Mouse (Mus musculus): ENCODE results near the gene Rev3l. TPM values are rescaled to one million over a fixed set of nuclear protein-coding genes. Genes with fewer than 3 reads are reported as not detected.
"Not testable (repeated sequence)": the region's sequence is repeated elsewhere in the genome, so short reads cannot be mapped to it uniquely, and the experiment has no call there.

Rev3l gene
- total RNA-seq, 2 experiments from 2014 or later = 70.6 to 71.0 TPM

DNA sequence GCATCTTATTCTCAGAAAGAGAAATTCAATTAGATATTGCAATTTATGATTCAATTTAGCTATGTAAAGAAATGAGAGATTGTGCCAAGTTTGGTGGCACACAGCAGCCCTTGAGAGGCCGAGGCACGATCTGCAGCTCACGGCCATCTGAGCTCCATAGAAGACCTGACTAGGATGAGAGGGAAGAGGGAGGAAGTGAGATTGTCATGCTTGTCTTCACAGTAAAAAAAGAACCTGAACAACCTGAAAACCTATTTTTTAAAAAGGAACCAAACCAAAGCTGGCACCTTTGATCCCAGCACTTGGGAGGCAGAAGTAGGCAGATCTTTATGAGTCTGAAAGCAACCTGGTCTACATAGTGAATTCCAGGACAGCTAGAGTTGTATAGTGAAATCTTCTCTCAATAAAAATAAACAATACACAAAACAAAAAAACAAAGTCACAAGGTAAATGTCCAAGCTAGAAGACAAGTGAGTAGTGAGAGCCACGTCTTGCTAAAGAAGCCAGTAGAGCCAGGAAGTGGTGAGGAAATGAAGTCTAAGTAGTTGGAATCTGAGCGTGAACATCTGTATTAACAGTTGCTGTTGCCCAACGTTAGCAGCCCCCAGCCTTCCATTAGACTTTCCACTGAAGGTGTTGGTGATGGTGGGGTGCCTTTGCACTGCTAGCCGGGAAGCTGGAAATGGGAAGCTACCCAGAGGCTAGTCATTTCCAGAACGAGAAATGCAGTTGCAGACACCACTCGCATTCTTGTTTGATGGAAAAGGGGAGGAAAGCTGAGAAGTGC, 42.2 kb downstream of the Rev3l start:
- intact Hi-C loops (cut with DNase I) = no loop called here
- no peak for DNase-seq (ENCODE audit: extremely low spot score in 1 of 2, low spot score in 2 of 2)

DNA sequence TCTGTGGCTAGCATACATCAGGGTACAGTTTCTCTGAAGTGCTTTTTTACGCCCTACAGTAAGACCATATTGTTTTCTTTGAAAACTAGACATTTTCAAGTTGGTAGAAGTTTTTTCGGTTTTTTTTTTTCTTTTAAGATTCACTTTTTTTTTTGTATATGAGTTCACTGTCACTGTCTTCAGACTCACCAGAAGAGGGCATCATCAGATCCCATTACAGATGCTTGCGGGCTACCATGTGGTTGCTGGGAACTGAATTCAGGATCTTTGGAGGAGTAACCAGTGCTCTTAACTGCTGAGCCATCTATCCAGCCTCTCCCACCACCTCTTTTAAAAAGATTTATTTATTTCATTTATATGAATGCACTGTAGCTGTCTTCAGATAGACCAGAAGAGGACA, 45.0 kb downstream of the Rev3l start:
- intact Hi-C loops (cut with DNase I) = no loop called here
- DNase-seq (ENCODE audit: extremely low spot score in 1 of 2, low spot score in 2 of 2) = no peak

DNA sequence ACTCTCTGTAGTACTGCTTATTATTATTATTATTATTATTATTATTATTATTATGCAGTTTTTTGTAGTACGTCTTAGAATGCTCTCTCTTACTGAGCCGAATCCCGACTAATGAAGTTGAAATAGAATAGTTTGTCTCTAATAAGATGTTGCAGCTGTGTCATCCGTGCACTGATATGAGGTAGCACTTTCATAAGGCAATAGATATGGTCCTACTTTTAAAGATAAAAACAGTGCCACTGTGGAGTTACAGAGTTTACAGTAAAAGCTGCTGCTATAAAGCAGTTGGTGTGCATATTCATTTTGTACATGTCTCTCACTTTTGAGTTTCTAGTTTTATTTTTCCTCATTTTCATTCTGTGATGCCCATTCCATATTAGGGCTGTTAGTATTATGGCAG, 46.4 kb downstream of the Rev3l start:
- no peak for DNase-seq (ENCODE audit: extremely low spot score in 1 of 2, low spot score in 2 of 2)
- intact Hi-C loops (cut with DNase I) = no loop called here

DNA sequence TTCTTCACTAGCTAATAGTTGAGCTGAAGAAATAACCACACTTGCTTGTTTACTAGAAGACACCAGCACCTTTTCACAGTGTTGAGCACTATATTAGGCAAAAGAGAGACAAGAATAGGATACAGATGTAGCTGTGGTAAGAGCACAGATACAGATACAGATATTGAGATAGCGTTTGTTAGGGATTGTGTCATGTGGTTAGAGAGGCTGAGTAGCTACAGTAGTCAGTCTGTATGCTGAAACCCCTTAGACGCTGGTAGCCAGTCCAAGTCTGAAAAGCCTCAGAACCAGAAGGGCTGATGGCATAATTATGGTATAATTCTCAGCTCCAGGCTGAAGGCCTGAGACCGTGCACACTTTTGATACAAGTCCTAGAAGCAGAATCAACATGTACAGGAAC, 53.3 kb downstream of the Rev3l start:
- intact Hi-C loops (cut with DNase I) = no loop called here
- DNase-seq (ENCODE audit: extremely low spot score in 1 of 2, low spot score in 2 of 2) = no peak

DNA sequence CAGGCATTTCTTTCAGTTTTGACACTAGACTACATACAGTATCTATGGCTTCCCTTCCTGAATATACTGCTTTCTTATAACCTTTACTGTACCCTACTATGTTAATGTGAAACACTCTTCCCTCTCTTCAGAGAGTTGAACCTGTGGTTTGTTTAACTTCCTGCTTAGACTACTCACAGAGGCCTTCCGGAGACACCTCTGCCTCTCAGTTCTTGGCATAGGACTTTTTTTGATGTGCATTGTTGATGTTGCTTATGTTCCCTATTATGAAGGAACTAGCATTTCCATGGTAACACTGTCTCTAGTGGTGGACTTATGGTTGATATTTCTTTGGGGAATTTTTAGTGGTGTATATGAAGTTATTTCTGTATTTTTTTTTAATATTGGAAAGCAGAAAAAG, 61.4 kb downstream of the Rev3l start:
- intact Hi-C loops (cut with DNase I) = no loop called here
- DNase-seq (ENCODE audit: extremely low spot score in 1 of 2, low spot score in 2 of 2) = no peak

DNA sequence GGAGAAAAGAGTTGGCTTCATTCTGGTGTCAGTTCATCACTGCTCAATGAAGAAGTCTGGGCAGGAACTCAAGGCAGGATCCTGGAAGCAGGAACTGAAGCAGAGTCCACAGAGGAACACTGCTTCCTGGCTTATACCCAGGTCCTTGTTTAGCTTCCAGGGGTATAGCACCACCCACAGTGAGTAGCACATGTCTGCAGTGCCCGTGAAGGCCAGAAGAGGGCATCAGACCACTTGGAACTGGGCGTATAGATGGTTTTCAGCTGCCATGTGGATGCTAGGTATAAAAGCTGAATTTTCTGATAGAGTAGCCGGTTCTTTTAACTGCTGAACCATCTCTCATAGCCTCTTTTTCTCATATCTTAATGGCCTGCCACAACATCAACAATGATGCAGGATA, 79.6 kb downstream of the Rev3l start:
- peak in 1 of 2 experiments; percentile 36 for DNase-seq (ENCODE audit: extremely low spot score in 1 of 2, low spot score in 2 of 2)
- intact Hi-C loops (cut with DNase I) = loop anchor here (5.0 kb wide), 1 partner anchor 36 kb away; no protein-coding TSS in a partner anchor

DNA sequence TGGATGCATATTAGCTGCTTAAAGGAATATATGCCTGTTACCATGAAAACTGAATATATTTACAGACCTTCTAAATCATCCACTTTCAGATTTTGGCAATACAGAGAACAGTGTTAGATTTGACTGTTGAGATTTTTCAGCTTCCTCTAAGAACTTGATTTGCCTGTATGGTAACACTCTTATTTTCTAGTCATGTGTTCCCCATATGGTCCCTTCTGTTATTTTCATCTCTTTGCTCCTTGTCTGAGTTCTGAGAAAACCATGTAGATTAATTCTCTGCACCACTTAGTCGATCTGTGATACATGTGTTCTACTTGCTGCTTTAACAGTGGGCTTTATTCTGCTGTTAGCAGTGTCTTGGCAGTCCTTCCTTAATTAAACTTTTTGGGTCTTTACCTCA, 110.7 kb downstream of the Rev3l start:
- no peak for DNase-seq (ENCODE audit: extremely low spot score in 1 of 2, low spot score in 2 of 2)
- intact Hi-C loops (cut with DNase I) = no loop called here

DNA sequence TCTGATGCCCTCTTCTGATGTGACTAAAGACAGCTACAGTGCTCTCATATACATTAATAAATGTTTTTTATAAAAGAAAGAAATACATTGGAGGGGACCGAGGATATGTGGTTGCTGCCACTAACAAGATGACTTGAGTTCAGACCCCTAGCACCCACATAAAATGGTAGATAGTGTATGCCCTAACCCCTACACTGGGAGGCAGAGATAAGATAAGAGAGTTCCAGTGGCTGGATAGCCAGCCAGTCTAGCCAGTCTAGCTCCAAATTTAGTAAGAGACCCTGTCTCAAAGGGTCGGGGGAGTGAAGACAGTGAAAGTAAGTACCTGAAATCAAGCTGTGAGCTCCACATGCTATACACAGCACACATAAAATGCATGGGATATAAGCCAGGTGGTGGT, 133.6 kb downstream of the Rev3l start:
- intact Hi-C loops (cut with DNase I) = no loop called here

DNA sequence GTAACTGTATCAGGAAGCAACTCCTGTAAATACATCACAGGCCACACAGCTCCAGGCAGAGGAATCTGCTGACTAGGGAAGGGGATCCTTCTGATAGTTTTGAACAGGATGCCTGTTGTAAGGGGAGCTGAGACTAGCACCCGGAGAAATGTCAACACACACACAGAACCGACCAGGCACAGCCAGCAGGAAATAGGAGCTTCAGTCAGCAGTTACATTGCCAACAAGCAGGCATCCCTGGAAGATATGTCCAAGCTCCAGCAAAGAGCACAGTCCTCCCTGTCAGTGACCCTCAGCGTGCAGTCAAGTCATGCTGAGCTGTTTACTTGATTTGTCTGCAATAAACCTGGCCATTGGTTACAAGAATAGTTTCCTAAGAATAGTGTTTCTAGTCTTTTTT, 156.7 kb downstream of the Rev3l start:
- DNase-seq (ENCODE audit: extremely low spot score in 1 of 2, low spot score in 2 of 2) = no peak
- intact Hi-C loops (cut with DNase I) = no loop called here

More for the DNA sequence above, 133.6 kb downstream of the Rev3l start:
- DNase-seq (ENCODE audit: extremely low spot score in 1 of 2, low spot score in 2 of 2) = no peak

DNA sequence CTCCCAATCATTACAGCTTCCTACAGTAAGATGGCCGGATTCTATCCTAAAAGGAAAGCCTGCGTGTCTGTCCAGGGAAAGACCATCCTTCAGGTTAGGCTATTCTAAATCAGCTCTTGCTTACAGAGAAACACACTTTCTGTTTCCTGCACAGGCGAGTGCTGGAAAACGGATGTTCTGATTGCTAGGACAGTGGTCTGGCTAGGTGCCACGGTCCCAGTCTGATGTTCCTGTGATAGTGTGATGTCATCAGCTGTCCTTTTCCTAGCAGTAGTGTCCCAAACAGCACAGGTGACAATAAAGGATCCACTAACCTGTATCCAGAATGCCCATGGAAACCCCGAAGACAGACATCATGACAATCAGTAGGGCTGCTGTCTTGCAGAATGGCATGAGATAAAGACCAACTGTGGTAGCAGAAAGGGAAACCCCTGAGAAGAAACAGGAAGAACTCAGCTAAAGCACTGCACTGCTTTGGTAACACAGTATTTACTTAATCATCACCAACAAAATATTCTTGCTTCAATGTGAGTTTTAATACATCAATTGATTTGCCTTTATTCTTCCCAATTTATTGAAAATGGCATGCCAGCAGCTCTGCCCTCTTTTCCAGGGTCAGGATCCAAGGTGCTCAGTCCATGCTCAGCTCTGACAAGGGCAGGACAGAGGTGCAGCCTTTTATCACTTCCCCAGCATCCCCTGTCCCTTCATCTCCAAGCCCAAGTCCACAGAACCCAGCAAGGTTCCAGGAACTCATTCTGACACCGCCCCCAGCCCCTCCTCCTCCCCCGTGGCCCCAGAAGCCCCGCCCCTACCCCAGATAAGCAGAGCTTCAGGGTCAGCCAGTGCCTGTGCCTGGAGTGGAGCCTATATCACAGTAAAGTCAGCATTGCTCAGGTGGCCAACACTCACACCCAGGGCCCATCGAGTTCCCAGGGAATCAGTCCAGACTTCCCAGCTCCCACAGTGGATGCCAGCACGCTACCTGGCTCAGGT, 162.1 kb downstream of the Rev3l start:
- DNase-seq (ENCODE audit: extremely low spot score in 1 of 2, low spot score in 2 of 2) = no peak
- intact Hi-C loops (cut with DNase I) = no loop called here

DNA sequence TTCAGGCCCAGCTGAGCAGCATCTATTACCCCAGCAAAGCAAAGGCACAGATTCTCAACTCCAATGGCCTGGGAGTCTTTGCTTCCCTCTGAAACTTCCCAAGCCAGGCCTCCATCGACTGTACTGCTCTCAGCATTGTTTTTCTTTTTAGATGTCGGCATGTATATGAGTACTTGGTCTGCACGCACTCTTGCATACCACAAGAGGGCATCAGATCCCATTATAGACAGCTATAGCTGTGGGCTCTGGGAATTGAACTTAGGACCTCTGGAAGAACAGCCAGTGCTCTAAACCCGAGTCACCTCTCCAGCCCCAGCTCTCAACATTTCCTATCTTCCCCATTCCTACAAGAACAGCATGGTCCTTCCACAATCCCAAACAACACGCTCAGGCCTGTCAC, 164.6 kb downstream of the Rev3l start:
- intact Hi-C loops (cut with DNase I) = no loop called here
- DNase-seq (ENCODE audit: extremely low spot score in 1 of 2, low spot score in 2 of 2) = no peak

DNA sequence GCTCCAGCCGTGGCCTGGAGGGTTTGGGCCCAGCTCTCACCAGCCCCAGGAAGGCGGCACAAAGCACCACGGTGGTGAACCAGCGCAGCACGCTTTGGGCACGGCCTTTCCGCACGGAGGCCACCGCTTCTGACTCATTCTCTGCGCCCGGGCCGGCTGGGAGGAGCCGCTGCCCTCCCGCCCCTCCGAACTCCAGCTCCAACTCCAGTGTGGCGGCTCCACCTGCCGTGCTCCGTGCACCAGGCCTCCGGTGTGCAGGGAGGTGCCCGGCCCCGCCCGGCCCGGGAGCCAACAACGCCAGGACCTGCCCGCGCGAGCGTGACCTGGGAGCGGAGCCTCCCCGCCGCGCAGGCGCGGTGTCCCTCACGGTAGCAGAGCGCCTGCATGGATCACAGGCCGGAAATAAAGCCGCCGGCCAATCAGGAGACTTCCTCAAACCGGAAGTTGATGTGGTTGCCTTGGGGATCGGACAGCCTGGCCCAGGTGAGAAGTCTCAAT, 167.0 kb downstream of the Rev3l start, which contains the start of gene Mfsd4b4:
Gene Mfsd4b4 (minus strand): TSS at position 365 of the 498 bp plus-strand sequence.
- DNase-seq (ENCODE audit: extremely low spot score in 1 of 2, low spot score in 2 of 2) = peak; percentile 78 to 90
- intact Hi-C loops (cut with DNase I) = no loop called here

DNA sequence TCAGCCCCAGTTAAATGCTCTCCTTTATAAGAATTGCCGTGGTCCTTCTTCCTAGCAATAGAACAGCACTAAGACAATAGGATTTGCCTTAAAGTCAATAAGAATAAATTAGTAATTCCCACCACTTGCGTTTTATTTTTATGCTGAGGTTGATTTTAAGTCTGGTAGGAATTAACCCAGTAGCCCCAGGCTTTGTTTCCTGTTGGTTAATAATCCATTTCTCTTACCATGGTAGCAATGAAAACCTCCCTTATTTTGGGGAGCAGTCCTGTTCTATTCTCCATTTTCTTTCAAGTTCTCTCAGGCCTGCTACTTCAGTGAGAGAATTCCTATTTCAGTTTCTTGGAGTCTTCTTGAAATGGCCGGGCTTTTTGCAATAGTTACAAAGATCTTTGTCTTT, 172.3 kb downstream of the Rev3l start:
- intact Hi-C loops (cut with DNase I) = no loop called here

DNA sequence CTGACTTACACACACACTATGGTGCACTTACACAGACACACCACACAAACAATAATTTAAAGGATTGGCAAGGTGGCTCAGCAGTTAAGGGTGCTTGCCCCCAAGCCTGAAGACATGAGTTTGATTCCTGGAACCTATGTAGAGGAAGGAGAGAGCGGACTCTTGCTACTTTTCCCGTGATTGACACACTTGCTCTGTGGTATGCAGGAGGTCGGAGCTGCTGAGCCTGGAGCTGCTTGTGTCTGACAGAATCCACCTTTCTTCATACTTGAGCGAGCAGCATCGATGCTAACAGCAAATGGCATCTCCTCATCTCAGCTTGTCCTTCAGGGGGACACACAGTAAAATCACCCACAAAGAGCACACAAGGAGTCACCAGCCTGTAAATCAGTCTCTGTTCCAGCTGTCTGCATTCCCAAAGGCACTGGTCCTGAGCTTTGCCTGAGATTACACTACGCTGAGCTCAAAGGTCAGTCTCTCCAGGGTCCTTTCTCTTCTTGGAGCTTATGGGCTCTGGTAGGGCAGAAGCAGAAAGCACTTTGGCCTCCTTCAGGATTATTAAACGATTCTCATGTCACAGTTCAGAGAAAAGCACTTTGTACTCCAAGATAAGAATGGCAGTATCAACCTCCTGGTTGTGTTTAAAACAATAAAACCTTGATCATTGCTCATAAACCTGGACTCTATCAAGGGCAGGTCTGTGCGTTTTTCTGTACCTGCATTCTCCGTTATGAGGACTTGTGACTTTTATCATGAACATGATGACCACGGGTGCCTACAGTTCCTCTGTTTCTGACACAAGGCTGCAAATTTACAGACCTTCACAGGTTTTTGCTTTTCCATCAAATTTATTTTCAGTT, 175.1 kb downstream of the Rev3l start:
- no peak for DNase-seq (ENCODE audit: extremely low spot score in 1 of 2, low spot score in 2 of 2)
- intact Hi-C loops (cut with DNase I) = no loop called here

More for the DNA sequence above, 172.3 kb downstream of the Rev3l start:
- DNase-seq (ENCODE audit: extremely low spot score in 1 of 2, low spot score in 2 of 2) = no peak

DNA sequence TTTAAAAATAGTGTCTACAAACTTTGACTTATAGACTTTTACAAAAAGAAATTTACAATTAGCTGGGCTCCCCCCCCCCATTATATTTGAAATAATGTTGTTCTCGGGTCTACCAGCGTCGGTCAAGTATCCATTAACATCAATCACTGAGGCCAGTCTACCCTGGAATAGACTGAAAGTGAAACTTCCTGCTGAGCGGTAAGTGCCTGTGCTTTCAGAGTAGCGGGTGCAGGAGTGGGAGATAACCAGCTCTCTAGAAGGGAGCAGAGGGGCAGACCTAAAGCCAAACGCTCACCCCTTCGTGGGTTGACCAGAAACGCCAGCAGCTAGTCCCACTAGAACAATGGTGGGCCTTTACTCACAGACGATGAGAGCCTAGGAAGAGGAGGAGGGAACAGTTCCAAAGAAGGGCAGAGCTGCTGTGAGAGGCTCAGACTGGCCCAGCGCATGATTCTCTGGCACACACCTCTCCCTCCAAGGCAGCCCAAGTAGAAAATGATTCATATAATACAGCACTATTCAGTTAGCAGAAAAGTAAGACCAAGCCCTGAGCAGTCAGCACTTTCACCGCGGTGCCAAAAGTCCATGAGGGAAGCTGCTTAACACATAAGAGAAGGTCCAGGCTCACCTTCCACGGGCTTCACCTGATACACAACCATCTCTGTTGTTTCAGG, 177.0 kb downstream of the Rev3l start:
- intact Hi-C loops (cut with DNase I) = no loop called here

DNA sequence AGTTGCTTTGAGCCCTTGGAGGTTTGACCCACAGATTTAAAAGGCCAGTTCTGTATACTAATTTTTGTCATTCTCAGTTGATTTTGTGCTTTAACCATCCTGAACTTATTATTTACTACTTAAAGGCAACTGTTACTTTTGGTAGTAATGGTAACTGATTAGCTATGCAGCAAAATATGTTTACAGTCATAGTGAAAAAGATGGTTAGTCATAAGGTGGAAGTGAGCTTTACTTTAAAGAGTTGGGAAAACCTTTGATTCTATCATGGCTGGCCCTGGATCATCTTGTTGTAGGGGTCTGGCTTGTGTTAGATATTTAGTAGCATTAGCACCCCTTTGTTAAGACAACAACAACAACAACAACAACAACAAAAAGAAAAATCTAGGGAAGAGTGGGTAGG, 180.7 kb downstream of the Rev3l start:
- intact Hi-C loops (cut with DNase I) = no loop called here
- DNase-seq (ENCODE audit: extremely low spot score in 1 of 2, low spot score in 2 of 2) = no peak

More for the DNA sequence above, 177.0 kb downstream of the Rev3l start:
- no peak for DNase-seq (ENCODE audit: extremely low spot score in 1 of 2, low spot score in 2 of 2)

DNA sequence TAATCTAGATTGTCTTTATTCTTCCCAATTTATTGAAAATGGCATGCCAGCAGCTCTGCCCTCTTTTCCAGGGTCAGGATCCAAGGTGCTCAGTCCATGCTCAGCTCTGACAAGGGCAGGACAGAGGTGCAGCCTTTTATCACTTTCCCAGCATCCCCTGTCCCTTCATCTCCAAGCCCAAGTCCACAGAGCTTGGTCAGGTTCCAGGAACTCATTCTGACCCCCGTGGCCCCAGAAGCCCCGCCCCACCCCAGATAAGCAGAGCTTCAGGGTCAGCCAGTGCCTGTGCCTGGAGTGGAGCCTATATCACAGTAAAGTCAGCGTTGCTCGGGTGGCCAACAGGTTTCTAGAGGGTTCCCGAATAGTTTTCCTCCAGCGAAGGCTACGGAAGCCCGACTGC, 192.6 kb downstream of the Rev3l start:
- not testable (repeated sequence) for DNase-seq (ENCODE audit: extremely low spot score in 1 of 2, low spot score in 2 of 2)

More for the DNA sequence above, 192.6 kb downstream of the Rev3l start:
- intact Hi-C loops (cut with DNase I) = not testable (repeated sequence)
